Mouse (Mus musculus) right cerebral cortex, postnatal 10 days (tissue): ENCODE results near the gene Gm5868.
A peak's percentile ranks its signal among the peaks of the same experiment; 100 is the strongest.
"Not testable (repeated sequence)": the region's sequence is repeated elsewhere in the genome, so short reads cannot be mapped to it uniquely, and the experiment has no call there.

Source experiments
- DNase-seq, 2 experiments: peaks; one replicate each; pipeline ENCODE4 v3.0.0; 2021; ENCODE audit warnings: low spot score in 2 of 2

The Gm5868 gene

DNA sequence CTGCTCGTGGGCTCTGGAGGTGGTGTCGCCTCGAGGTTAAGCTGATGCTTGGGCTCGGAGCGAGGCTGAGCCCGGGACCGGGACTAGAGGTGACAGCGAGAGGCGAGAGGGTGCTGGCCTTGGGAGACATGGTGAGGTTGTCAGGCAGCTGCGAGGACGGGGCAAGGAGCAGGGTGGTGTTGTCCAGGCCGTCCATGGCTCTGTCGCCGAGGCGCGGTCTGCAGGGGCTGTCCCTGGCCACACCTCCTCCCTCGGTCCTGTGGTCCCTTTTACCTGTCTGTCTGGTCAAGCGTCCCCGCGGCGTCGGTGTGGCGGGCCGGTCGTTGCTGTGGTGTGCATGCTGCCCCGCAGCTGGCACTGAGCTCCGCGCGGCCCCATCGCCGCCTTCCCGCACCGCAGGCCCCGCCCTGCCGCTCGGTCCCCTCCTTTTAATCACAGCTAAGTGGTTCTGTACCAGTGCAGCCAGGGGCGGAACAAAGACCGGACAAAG lies at the start of gene Gm5868:
Gene Gm5868, minus strand, starts transcription at position 360 of the 490 bp plus-strand sequence.
- DNase-seq: no peak

DNA sequence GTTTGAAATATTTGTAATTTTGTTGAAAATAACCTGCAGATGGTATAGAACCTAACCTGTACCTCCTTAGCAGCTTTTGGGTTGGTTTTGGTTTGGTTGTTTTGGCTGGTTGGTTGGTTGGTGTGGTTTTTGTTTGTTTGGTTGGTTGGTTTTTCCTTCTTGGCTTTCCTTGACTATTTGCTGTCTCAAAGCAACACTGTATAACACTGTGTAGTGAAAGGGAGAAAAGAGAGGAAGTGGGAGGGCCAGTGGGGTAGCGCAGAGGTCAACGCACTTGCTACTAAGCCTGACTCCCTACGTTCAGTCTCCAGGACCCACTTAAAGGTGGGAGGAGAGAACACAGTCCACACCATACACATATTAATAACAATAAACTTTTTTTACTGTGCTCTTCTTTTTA lies 49.2 kb upstream of the Gm5868 start:
- DNase-seq: no peak

DNA sequence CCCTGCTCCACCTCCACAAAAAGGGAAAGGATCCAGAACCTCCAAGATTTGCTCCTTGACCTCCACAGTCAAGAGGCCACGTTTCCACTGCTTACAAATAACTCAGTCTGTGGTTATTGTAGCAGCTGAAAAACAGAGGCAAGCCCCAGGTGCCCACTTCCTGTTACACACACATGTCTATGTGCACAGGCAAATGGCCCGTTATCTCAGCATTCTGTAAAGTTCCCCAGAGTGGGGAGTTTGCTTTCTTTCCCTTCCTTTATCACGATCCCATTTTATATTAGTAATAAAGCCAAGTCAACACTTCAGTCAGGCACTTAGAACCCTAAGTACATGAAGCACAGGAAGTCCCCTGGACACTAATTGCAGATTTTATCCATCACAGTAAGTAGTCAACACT lies 48.8 kb upstream of the Gm5868 start:
- DNase-seq: no peak

DNA sequence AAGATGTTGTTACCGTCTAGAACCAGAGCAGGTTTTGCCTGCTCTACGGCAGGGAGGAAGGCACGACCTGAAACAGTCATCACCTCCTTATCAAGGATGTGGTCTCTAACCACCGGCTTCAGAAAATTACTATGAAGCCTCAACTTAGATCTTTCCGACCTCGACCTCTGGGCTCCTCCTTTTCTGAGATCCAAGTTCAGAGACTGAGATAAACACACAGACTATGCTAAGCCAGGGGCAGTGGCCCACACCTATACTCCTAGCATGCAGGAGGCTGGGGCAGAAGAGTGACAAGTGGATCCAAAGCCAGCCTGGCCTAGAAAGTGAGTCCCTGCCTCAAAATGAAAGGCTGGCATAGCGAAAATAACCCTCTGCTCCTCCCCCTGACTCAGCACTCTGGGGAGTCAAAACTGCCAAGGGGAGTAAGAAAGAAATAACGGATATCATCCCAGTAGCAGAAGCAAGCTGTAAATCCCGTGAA lies 47.5 kb upstream of the Gm5868 start:
- no peak for DNase-seq

DNA sequence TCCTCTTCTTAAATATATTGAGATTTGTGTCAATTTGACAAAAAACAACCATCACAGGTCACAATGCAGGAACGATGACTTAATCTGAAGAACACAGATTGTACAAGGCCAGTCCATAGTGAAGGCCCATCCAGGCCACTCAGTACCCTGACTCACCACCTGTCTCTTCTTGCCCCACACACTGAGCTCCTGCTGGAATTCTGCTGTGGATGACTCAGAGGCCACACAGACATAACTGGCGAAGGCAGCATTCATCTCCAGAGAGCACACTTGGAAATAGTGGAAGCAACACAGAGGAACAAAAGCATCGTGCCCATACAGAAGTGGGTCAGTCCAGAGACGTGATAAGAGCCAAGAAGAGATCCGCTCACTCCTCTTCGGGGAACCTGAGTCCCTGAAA lies 42.7 kb upstream of the Gm5868 start:
- no peak for DNase-seq

DNA sequence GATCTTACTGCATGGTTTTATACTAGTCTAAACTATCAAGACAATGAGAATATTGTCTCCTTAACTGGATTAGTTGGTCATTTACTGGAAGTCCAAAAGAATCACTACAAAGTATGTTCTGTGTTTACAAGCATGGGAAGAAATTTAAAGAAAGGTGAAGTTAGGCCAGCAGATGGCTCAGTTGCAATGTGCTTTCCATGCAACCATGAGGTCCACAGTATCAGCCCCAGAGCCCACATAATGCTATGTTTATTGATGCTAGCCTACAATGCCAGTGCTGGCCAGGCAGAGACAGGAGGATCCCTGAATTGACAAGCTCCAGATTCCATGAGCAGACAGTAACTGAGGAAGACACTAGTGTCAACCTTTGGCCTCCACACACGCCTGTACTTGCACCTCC lies 33.7 kb upstream of the Gm5868 start:
- DNase-seq: no peak

GRCm38 (mm10) chr5:72617413-72617812 lies 30.1 kb upstream of the Gm5868 start:
- DNase-seq: no peak

GRCm38 (mm10) chr5:72603138-72603537 lies 15.8 kb upstream of the Gm5868 start:
- no peak for DNase-seq

DNA sequence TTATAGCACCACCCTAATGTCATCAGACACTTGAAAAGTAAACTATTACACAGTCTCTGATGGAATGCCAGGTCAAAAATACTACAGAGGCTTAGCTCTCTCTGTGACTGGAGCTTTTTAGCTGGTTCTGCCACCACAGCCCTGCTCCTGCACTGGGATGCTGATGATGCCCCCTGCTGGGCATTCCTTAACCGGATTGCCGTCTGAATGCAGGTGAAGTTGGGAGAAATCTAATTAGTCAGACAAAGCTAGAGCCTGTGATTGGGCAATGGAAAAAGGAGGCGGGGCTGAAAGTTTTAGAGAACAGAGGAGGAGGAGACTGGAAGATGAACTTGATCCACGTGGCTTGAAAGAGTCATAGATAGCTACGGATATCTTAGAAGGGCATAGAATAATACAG lies 13.7 kb upstream of the Gm5868 start:
- peak in 1 of 2 experiments; percentile 35 for DNase-seq

GRCm38 (mm10) chr5:72586667-72587191 lies 622 bp downstream of the Gm5868 start:
- DNase-seq: not testable (repeated sequence)

- not testable (repeated sequence) for DNase-seq
Observed at GRCm38 (mm10) chr5:72586122-72586521, 1.2 kb downstream of the Gm5868 start.

GRCm38 (mm10) chr5:72580970-72581332 lies 6.4 kb downstream of the Gm5868 start, which contains the start of gene Zar1:
Gene Zar1, minus strand, starts transcription at chr5:72581254.
- DNase-seq: not testable (repeated sequence)

GRCm38 (mm10) chr5:72580088-72580969 lies 7.0 kb downstream of the Gm5868 start:
- not testable (repeated sequence) for DNase-seq

DNA sequence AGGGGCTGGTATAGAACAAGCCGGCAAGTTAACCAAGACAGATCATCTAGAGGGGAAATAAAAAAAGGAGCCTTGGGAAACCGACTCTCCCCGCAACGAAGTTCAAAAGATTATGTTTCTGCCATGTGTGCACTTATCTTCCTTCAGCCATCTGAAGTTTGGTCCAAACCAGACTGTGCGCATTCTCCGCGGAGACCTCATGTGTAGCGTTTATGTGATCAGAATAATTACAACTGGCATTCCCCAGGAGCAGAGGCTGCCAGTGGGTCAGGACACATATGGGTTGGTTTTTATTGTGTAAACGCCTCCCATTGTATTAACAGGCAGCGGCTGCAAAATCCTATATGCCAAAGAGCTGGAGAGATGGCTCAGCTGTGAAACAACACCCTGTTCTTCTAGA lies 7.8 kb downstream of the Gm5868 start:
- not testable (repeated sequence) for DNase-seq

- DNase-seq: no peak
Observed at GRCm38 (mm10) chr5:72565621-72566020, 21.7 kb downstream of the Gm5868 start.

DNA sequence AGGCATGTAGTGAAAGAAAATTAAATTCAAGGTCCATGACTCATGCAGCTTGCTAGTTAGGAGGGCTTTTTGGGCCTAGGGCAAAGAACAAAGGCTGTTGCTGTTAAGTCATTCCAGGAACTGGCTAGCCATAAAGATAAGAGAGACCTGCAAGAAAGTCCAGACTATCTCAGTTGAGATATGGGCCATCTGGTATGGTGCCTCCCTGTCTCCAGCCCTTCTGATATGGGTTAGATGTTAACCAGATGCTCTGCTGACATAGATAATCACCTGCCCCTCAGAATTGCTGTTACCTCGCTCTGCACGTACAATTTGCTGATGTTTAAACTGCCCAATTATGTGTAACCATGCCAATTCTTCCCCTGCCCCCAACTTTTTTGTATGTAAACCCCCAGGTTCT lies 24.2 kb downstream of the Gm5868 start:
- DNase-seq: not testable (repeated sequence)

DNA sequence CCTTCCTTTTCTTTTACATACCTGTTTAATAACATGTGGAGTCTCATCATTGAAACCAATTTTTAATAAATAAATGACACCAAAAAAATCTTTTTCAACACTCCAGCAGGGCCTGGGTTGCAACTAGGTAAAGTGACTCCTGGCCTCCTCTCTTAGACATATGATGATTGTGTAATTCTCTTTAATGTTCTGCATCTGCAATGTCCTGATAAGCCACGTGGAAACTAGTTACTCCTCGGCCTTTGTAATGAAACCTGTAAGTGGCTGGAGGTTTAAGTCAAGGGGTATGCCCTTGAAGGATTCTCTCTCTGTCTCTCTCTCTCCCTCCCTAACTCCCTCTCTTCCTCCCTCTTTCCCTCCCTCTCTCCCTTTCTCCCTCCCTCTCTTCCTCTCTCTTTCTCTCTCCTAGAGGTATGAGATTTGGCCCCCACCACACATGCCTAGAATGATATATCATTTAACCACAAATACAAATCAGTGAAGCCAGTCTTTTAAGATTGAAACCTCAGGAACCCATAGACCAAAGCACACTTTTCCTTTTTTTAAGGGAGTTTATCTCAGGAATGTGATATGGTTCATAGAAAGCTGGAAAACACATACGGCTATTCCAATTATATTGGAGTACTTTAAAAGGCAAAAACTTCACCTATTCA lies 26.2 kb downstream of the Gm5868 start:
- no peak for DNase-seq

GRCm38 (mm10) chr5:72559544-72560049 lies 27.8 kb downstream of the Gm5868 start, which contains the start of gene Nfxl1:
Gene Nfxl1, minus strand, starts transcription at chr5:72559684.
- DNase-seq: peak; percentile 98 to 99

GRCm38 (mm10) chr5:72558716-72559526 lies 28.4 kb downstream of the Gm5868 start:
- peak in 1 of 2 experiments; percentile 63 for DNase-seq

DNA sequence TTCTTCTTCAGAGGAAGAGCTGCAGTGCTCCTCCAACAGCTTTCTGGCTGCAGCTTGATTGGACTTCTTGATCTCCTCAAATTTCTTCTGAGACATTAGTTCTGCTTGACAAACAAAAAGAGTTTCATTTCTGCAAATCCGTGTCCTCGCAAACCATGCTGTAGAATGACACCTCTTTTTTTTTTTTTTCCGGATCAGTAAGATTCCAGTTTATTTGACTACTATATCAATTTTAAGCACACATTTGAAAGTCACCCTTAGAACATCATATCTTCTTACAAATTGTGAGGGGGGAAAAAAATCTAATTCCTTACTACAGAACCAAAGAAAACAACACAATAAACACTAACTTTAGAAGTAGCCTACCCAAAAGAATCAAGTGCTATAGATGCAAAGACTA lies 31.1 kb downstream of the Gm5868 start:
- no peak for DNase-seq

- DNase-seq: no peak
Observed at GRCm38 (mm10) chr5:72551209-72551608, 36.1 kb downstream of the Gm5868 start.
